Mouse (Mus musculus): ENCODE results near the gene Trmt61a.

DNA sequence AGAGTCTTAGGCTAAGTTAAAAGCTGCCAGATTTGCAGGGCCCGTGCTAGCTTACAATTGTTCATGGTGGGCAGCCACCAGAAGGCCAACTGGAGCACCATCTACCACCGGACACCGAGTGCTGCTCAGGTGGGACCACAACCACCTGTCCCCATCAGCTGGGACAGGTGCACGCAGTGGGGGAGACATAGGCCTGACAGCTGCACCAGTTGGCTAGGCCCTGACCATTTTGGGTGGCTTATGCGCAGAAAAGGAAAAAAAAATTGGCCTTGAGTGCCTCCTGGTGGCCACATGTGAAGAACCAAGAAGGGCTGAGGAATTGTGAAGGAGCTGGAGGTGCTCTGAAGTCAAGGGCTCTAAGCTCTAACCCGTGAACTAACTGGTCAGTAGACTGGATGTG is 18.3 kb downstream of the Trmt61a start:
- TF ChIP-seq CTCF (IDR thresholded peaks at IDR 0.05; ENCODE audit: extremely low read depth, insufficient read length, insufficient replicate concordance, low read depth, low read length) (peak; percentile 83; the same call in 1 of the 2 replicates), POLR2A (IDR thresholded peaks at IDR 0.05; ENCODE audit: low read depth, low read length) (no peak)
